Mouse (Mus musculus) NIH3T3 (cell line): ENCODE data around the gene Chic2.

Experiments
- DNase-seq: peaks from one replicate; pipeline ENCODE4 v3.0.0-alpha.2; 2012; ENCODE audit warnings: low read depth

Gene Chic2

GRCm38 (mm10) chr5:75067125-75067756 is 22.7 kb upstream of the Chic2 start:
- DNase-seq = no peak

GRCm38 (mm10) chr5:75066715-75067114 is 22.1 kb upstream of the Chic2 start:
- DNase-seq = no peak

- peak; percentile 35 for DNase-seq
Observed at GRCm38 (mm10) chr5:75063177-75063576, 18.6 kb upstream of the Chic2 start.

- no peak for DNase-seq
Observed at GRCm38 (mm10) chr5:75051109-75051508, 6.5 kb upstream of the Chic2 start.

- peak; percentile 85 for DNase-seq
Observed at GRCm38 (mm10) chr5:75046681-75047321, 2.2 kb upstream of the Chic2 start.

GRCm38 (mm10) chr5:75045371-75045770 is 797 bp upstream of the Chic2 start:
- DNase-seq = peak; percentile 48

- DNase-seq = peak; percentile 46
Observed at GRCm38 (mm10) chr5:75043621-75044301, 813 bp downstream of the Chic2 start.

GRCm38 (mm10) chr5:75043011-75043445 is 1.5 kb downstream of the Chic2 start:
- peak; percentile 28 for DNase-seq

GRCm38 (mm10) chr5:75039307-75039706 is 5.3 kb downstream of the Chic2 start:
- no peak for DNase-seq

GRCm38 (mm10) chr5:75035475-75035874 is 9.1 kb downstream of the Chic2 start:
- DNase-seq = no peak

GRCm38 (mm10) chr5:75014768-75015167 is 29.8 kb downstream of the Chic2 start:
- DNase-seq = no peak

- DNase-seq = no peak
Observed at GRCm38 (mm10) chr5:75012771-75013421, 31.7 kb downstream of the Chic2 start.

GRCm38 (mm10) chr5:75011985-75012738 is 32.4 kb downstream of the Chic2 start:
- no peak for DNase-seq

- no peak for DNase-seq
Observed at GRCm38 (mm10) chr5:75004755-75005154, 39.8 kb downstream of the Chic2 start.

GRCm38 (mm10) chr5:75002109-75002508 is 42.5 kb downstream of the Chic2 start:
- no peak for DNase-seq

- DNase-seq = no peak
Observed at GRCm38 (mm10) chr5:74998716-74999512, 45.7 kb downstream of the Chic2 start.

- DNase-seq = no peak
Observed at GRCm38 (mm10) chr5:74994947-74995346, 49.6 kb downstream of the Chic2 start.

- DNase-seq = no peak
Observed at GRCm38 (mm10) chr5:74984101-74984500, 60.5 kb downstream of the Chic2 start.

- no peak for DNase-seq
Observed at GRCm38 (mm10) chr5:74980574-74980973, 64.0 kb downstream of the Chic2 start.

GRCm38 (mm10) chr5:74980154-74980553 is 64.4 kb downstream of the Chic2 start:
- DNase-seq = no peak

- no peak for DNase-seq
Observed at GRCm38 (mm10) chr5:74979586-74979985, 65.0 kb downstream of the Chic2 start.
